Mouse (Mus musculus): ENCODE results near the gene Olfr350. TPM values are rescaled to one million over a fixed set of nuclear protein-coding genes. Genes with fewer than 3 reads are reported as not detected.

Gene Olfr350
- not detected in 2 replicates for polyA plus RNA-seq (2012; rRNA removed)

GRCm38 (mm10) chr2:36846010-36846409 is at the start of gene Olfr350:
Gene Olfr350 (plus strand): TSS chr2:36846310.
- no peak for DNase-seq (ENCODE audit: low read depth)

GRCm38 (mm10) chr2:36816932-36817331 is 29.2 kb upstream of the Olfr350 start, which contains the start of gene Olfr3:
Gene Olfr3 (minus strand): TSS chr2:36817032.
- no peak for DNase-seq (ENCODE audit: low read depth)

GRCm38 (mm10) chr2:36862560-36862959 is 16.4 kb downstream of the Olfr350 start, which contains the start of gene Olfr351:
Gene Olfr351 (minus strand): TSS chr2:36862660.
- no peak for DNase-seq (ENCODE audit: low read depth)

- DNase-seq (ENCODE audit: low read depth), result no peak
These were observed 22.1 kb downstream of the Olfr350 start, which contains the start of gene Olfr352 for GRCm38 (mm10) chr2:36868160-36868559. Gene Olfr352 (plus strand): TSS chr2:36868460.

- no peak for DNase-seq (ENCODE audit: low read depth)
These were observed 46.7 kb downstream of the Olfr350 start, which contains the start of gene Olfr353 for GRCm38 (mm10) chr2:36892836-36893235. Gene Olfr353 (minus strand): TSS chr2:36892936.

- DNase-seq (ENCODE audit: low read depth), result no peak
These were observed 51.0 kb downstream of the Olfr350 start for GRCm38 (mm10) chr2:36897114-36897513.

Other genes starting within 250 kb of the Olfr350 start
- gene Olfr345, start 206.3 kb upstream of the Olfr350 start, polyA plus RNA-seq (2012; rRNA removed), result not detected in 2 replicates
- gene Olfr346, start 160.5 kb upstream of the Olfr350 start, polyA plus RNA-seq (2012; rRNA removed), result not detected in 2 replicates
- gene Olfr347, start 114.4 kb upstream of the Olfr350 start, polyA plus RNA-seq (2012; rRNA removed), result not detected in 2 replicates
- gene Olfr348, start 62.0 kb upstream of the Olfr350 start, polyA plus RNA-seq (2012; rRNA removed), result not detected in 2 replicates
- gene Olfr50, start 55.8 kb upstream of the Olfr350 start, polyA plus RNA-seq (2012; rRNA removed), result not detected in 2 replicates
- gene Olfr3, start 29.3 kb upstream of the Olfr350 start, polyA plus RNA-seq (2012; rRNA removed), result not detected in 2 replicates
- not detected in 2 replicates for gene Olfr351, start 16.4 kb downstream of the Olfr350 start, polyA plus RNA-seq (2012; rRNA removed)
- not detected in 2 replicates for gene Olfr352, start 22.1 kb downstream of the Olfr350 start, polyA plus RNA-seq (2012; rRNA removed)
- gene Olfr353, start 46.6 kb downstream of the Olfr350 start, polyA plus RNA-seq (2012; rRNA removed), result not detected in 2 replicates
- gene Olfr354, start 59.4 kb downstream of the Olfr350 start, polyA plus RNA-seq (2012; rRNA removed), result not detected in 2 replicates
- not detected in 2 replicates for gene Olfr355, start 82.6 kb downstream of the Olfr350 start, polyA plus RNA-seq (2012; rRNA removed)
- gene Olfr356, start 90.8 kb downstream of the Olfr350 start, polyA plus RNA-seq (2012; rRNA removed), result not detected in 2 replicates
- gene Olfr357, start 147.5 kb downstream of the Olfr350 start, polyA plus RNA-seq (2012; rRNA removed), result not detected in 2 replicates
- gene Olfr358, start 163.0 kb downstream of the Olfr350 start, polyA plus RNA-seq (2012; rRNA removed), result not detected in 2 replicates
- not detected in 2 replicates for gene Olfr360, start 219.4 kb downstream of the Olfr350 start, polyA plus RNA-seq (2012; rRNA removed)
- gene Olfr361, start 243.0 kb downstream of the Olfr350 start, polyA plus RNA-seq (2012; rRNA removed), result not detected in 2 replicates

Measured in gonadal fat pad, adult 2 months (tissue).